Mouse (Mus musculus) erythroblast, embryonic 14.5 days (primary cell): ENCODE data around the gene Ipo7.

ENCODE experiments used
- GATA1 ChIP-seq: IDR thresholded peaks from 2 replicates; pipeline ENCODE4 v1.6.1; 2012; ENCODE audit warnings: low read length, inconsistent platforms, mixed read lengths
- TAL1 ChIP-seq: IDR thresholded peaks from 3 replicates; pipeline ENCODE4 v1.6.1; 2012; ENCODE audit warnings: low read length, inconsistent platforms, mixed read lengths

- TF ChIP-seq TAL1 (no peak), GATA1 (no peak)
These were observed 8.5 kb downstream of the Ipo7 start for GRCm38 (mm10) chr7:110026594-110026993.
